Mouse (Mus musculus) megakaryocyte-erythroid progenitor cell, adult 5 weeks (primary cell): Measurements from ENCODE around the gene Chat. TPM values are rescaled to one million over a fixed set of nuclear protein-coding genes. Genes with fewer than 3 reads are reported as not detected.

Source experiments
- polyA plus RNA-seq: library from polyadenylated mRNA; stranded (reverse); fragments of >175 nt; gene quantifications from 2 replicates; pipeline ENCODE4 v1.2.3, GENCODE M21; 2012

Gene Chat
- polyA plus RNA-seq, result 0.02 TPM in 1 of 2 replicates, not detected in the other

DNA sequence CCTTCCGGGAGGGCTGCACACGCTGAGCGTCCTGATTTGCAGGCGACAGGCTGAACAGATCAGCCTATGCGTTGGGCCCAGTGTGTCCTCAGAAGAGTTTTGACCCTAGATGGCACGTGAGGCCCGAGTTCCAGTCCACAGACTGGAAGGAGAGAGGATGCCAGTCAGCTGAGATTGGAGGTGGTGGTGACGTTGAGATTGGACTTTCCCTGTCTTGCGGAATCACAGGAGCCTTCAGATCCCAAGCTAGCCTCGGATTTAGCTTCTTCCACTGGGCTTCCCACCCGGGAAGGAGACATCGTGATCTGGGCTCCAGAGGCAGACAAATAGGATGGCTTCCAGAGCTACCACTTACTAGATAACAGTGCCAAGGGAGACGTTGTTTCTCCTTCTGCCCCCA is at the start of gene Chat:
Gene Chat (minus strand): TSS at position 101 of the 400 bp plus-strand sequence.

DNA sequence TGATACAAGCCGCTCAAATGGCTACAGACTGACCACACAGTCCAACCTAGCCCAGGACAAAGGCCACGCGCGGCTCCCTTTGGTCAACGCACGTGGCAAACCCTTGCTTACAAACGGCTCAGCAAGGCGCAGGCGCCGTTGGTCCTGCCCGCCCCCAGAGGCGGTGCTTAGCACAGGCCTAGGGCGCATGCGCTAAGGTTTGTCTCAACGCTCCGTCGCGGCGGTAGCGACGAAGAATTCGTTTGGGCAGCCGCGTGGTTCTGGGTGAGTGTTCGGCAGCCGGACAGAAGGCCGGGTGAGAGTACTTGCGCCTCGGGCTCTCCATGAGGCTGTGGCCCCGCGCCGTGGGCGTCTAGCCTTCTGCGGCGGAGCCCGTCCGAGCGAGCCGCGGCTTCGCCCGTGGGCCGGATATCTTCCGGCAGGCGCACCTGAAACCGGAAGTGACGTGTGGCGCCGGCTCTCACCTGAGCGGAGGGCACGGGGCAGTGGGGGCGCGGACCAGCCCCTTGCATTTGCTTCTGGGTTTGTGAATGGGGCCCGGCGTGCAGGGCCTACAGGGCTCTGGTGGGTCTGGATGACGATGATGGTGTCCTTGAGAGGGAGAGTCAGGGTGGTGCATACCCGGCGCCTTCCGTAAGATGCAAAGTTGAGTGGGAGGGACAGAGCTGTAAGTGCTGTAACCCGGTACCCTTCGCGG is 47.7 kb upstream of the Chat start, which contains the start of gene Ercc6:
Gene Ercc6 (plus strand): TSS at position 186 of the 697 bp plus-strand sequence.

DNA sequence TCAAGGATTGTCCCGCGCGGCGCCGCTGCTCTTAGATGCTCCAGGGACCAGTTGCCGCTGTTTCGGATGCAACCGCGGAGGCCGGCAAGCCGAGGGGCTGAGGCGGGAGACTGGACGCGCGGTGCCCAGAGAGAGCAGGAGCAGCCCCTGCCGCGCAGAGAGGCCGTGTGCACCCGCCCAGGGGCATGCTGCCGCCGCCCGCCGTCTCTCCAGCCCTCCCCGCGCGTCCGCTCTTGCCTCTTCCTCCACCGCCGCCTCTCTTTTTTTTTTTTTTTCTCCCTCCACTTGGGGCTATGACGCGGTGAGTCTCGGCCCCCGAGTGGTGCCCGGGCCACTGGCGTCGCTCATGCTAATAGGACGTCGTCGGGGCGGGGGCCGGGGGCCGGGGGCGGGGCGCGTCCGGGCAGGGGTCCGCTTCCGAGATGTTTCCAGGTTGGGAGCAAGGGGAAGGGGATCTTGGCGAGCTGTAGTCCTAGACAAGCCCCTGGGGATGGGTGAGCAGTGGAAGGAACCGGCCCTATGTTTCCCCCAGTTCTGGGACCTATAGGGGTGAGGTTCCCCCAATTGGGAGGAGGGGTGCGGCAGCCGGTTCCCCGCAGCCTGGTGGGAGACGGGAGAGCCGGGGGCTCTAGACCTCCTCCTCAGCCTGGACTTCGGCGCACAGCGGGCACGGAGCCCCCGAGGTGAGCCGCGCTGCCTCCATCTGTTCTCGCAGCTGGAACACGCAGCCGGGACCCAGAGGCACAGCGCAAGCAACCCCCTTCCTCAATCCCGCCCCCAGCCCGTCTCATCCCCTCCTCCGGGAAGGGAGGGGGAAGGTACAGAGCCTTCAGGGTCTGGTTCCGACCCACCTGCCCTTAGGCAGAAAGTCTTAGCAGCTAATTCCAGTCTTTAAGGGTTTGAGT is 936 bp downstream of the Chat start, which contains the start of gene Slc18a3:
Gene Slc18a3 (minus strand): TSS at position 250 of the 905 bp plus-strand sequence.

DNA sequence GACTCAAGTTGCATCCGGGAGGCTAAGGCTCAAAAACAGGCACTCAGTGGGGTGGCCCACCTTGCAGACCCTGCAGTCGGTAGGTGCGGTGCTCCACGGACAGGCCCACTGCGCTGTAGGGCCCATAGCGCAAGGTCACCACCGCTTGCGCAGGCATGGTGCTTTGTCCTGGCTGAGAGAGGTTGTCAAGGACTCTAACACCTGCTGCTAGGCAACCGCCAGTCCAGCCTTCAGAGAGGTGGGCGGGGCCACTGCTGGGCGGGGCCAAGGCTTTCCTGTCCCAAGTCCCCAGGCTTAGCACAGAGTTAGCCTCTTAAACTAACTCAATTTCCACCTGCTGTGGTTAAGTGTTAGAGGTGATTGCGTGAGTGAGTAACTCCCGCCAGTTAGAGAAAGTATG is 77.6 kb downstream of the Chat start, which contains the start of gene 1700024G13Rik:
Gene 1700024G13Rik (minus strand): TSS at position 196 of the 400 bp plus-strand sequence.

Other genes starting within 250 kb of the Chat start
- gene Ogdhl, start 144.0 kb downstream of the Chat start, polyA plus RNA-seq, result 0.15 and 0.17 TPM in 2 replicates
- not detected in 2 replicates for gene 1700024G13Rik, start 77.6 kb downstream of the Chat start, polyA plus RNA-seq
- not detected in 2 replicates for gene Slc18a3, start 1.1 kb downstream of the Chat start, polyA plus RNA-seq
- gene Ercc6, start 47.5 kb upstream of the Chat start, polyA plus RNA-seq, result 2.1 and 3.6 TPM in 2 replicates
- gene Prrxl1, start 133.4 kb upstream of the Chat start, polyA plus RNA-seq, result not detected in 2 replicates
- gene 3425401B19Rik, start 219.3 kb upstream of the Chat start, polyA plus RNA-seq, result not detected in 2 replicates